Mouse (Mus musculus) right cerebral cortex, postnatal 14 days (tissue): ENCODE data around the gene Hey2.

Experiments used
- DNase-seq: peaks from one replicate; pipeline ENCODE4 v3.0.0; 2022

The Hey2 gene

GRCm38 (mm10) chr10:30789521-30789920 is 53.1 kb downstream of the Hey2 start:
- DNase-seq, result no peak

- DNase-seq, result no peak
These were observed 54.3 kb downstream of the Hey2 start for GRCm38 (mm10) chr10:30788340-30788721.

- DNase-seq, result no peak
These were observed 54.8 kb downstream of the Hey2 start for GRCm38 (mm10) chr10:30787684-30788339.

DNA sequence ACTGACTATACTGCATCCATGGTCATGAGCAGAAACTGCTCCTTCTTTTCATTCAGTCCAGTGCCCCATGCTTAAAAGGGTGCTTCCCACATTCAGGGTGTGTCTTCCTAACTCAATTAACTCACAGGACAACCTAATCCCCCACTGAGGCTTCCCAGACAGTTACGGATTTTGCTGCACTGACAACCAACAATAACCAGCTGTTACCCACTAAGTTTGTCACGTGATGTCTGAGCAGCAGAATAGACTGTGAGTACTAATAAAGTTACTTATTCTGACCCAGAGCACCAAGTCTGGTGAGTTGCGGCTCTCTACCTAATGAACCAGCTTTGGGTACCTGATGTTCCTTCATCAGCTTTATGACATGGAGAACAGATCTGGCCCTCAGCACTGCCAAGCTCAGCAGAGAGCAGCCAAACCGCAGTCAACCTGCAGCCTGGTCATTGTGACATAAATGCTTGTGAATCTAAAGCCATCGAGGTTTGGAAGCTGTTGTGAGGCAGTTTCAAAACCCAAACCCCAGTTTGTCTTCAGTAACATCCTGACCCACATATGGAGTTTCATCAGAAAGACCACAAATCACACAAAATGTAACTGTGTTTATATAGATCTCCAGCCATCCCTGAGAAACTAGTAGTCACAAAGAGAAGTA is 56.4 kb downstream of the Hey2 start:
- DNase-seq, result no peak
